Mouse (Mus musculus): Measurements from ENCODE around the gene Slain2. TPM values are rescaled to one million over a fixed set of nuclear protein-coding genes. Genes with fewer than 3 reads are reported as not detected.
"Not testable (repeated sequence)": the region's sequence is repeated elsewhere in the genome, so short reads cannot be mapped to it uniquely, and the experiment has no call there.

Slain2 gene
- total RNA-seq, 2 experiments from 2014 or later, result 145 to 163 TPM

DNA sequence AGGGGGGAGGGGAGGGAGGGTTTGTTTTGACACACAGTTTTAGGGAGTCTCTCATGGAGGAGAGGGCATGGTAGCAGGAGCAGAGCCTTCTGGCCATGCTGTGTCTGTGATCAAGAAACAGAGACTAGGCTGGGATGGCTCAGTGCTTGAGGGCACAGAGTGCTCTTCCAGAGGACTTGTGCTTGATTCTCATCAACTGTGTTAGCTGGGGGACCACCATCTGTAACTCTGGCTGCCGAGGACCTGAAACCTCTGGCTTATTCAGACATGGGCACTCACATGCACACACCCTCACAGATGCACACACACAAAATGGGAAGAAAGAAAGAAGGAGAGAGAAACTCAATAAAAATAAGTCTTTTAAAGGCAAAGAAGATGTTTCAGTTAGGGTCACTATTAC lies 84.4 kb downstream of the Slain2 start:
- intact Hi-C loops (cut with DNase I); DNase-seq: not testable (repeated sequence)

DNA sequence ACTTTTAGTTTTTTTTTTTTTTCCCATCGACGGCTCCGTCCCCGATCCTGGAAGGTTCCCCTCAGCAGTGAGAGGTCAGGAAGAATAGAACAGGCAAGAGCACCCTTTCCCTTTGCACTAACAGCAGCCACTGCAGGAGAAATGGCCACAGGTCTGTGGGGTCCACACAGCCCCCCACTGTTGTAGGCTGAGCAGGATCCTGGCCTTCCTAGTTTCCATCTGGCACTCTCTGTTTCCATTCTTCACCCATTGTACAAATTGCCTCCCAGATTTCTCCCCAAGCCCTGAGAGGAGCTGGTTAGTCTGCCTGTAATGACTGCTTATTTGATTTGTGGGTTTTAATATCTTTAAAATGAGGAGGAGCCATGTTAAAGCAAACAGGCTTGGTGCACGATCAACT lies 89.9 kb downstream of the Slain2 start:
- intact Hi-C loops (cut with DNase I), result no loop called here
- DNase-seq, result no peak

DNA sequence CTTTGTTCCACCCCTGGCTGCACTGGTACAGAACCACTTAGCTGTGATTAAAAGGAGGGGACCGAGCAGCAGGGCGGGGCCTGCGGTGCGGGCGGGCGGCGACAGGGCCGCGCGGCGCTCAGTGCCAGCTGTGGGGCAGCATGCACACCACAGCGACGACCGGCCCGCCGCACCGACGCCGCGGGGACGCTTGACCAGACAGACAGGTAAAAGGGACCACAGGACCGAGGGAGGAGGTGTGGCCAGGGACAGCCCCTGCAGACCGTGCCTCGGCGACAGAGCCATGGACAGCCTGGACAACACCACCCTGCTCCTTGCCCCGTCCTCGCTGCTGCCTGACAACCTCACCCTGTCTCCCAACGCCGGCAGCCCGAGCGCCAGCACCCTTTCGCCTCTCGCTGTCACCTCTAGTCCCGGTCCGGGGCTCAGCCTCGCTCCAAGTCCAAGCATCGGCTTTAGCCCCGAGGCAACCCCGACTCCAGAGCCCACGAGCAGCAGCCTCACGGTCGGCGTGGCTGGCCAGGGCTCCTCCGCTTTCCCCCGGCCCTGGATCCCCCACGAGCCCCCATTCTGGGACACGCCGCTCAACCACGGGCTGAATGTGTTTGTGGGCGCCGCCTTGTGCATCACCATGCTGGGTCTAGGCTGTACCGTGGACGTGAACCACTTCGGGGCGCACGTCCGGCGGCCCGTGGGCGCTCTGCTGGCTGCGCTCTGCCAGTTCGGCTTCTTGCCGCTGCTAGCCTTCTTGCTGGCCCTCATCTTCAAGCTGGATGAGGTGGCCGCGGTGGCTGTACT lies 92.9 kb downstream of the Slain2 start, which contains the start of gene Slc10a4:
Slc10a4 (plus strand) TSS at position 100 of the 798 bp plus-strand sequence.
- intact Hi-C loops (cut with DNase I), result no loop called here
- DNase-seq, result peak in 1 of 2 experiments; percentile 14

DNA sequence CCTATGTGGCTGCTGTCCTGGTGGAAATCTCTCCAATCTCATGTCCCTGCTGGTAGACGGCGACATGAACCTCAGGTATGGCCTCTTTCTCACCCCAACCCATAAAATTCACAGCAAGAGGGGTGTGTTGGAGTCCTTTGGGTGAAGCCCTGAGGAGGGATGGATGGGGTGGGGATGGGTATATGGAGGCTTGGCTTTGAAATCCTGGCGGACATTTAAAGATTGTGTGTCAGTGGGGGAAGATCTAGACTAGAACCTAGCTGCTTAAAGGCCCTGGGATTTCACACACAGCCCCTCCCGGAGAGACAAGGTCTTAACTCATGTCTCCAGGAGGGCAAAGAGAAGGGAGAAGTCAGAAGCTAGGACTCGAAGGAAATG lies 93.5 kb downstream of the Slain2 start:
- DNase-seq, result no peak
- intact Hi-C loops (cut with DNase I), result no loop called here

DNA sequence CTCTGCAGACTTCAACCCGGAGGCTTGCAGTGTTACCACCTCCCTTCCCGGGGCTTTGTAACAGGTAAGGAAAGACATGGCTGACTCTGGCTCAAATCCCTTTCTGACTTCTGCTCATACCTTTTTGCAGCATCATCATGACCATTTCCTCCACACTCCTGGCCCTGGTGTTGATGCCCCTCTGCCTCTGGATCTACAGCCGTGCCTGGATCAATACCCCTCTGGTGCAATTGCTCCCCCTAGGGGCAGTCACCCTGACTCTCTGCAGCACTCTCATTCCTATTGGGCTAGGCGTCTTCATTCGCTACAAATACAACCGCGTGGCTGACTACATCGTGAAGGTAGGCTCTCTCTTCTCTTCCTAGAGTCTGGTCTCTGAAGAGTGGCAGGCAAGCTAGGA lies 94.1 kb downstream of the Slain2 start:
- intact Hi-C loops (cut with DNase I), result not testable (repeated sequence)
- peak in 1 of 2 experiments; percentile 9 for DNase-seq

DNA sequence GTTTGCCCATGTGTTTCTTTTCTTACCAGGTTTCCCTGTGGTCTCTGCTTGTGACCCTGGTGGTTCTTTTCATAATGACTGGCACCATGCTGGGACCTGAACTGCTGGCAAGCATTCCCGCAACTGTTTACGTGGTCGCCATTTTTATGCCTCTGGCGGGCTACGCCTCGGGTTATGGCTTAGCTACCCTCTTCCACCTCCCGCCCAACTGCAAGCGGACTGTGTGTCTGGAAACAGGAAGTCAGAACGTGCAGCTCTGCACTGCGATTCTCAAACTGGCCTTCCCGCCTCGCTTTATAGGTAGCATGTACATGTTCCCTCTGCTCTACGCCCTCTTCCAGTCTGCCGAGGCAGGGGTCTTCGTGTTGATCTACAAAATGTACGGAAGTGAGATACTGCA lies 97.7 kb downstream of the Slain2 start:
- DNase-seq; intact Hi-C loops (cut with DNase I): not testable (repeated sequence)

DNA sequence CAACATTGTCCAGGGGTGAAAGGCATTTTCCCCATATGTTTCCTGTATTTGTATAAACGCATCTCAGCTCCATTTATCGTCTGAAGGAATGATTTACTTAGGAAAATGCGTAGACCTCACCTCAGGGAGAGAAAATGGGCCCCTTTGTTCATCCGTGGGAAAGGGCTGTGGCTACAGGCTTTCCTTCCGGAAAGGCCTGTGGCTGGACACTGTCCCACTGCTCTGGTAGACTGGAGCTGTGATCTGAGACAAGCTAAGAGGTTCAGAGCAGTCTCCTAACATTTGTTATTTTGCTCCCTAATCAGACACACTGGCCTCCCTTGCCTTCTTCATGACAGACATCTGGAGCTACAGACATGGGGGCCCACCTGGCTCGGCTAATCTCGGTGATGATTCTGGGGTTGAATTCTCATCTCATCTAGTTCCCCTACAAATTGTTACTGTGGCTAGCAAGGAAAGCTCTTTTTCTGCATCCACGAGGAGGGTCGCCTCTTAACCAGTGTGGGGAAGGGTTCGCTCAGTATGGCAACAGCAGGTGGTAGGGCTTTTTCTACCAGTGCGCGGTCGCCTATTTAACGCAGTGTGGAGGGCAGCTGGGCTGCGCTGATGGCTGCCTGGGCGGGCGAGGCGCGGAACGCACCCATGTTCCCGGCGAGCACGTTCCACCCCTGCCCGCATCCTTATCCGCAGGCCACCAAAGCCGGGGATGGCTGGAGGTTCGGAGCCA lies 98.9 kb downstream of the Slain2 start:
- DNase-seq; intact Hi-C loops (cut with DNase I): not testable (repeated sequence)

DNA sequence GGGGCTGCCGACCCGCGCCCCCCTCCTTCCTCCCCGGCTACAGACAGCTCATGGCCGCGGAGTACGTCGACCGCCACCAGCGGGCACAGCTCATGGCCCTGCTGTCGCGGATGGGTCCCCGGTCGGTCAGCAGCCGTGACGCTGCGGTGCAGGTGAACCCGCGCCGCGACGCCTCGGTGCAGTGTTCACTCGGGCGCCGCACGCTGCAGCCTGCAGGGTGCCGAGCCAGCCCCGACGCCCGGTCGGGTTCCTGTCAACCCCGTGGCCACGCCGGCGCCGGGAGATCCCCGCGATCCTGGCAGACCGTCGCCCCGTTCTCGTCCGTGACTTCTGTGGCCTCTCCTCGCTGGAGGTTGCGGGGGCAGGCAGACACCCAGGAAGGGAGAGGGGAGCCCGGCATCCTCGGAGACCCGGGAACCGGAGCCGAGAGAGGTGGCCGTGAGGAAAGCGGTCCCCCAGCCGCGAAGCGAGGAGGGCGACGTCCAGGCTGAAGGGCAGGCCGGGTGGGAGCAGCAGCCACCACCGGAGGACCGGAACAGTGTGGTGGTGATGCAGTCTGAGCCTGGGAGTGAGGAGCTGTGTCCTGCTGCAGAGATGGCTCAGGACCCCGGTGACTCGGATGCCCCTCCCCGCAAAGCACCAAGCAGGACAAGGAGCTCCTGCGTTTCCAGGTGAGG lies 99.6 kb downstream of the Slain2 start:
- DNase-seq; intact Hi-C loops (cut with DNase I): not testable (repeated sequence)

DNA sequence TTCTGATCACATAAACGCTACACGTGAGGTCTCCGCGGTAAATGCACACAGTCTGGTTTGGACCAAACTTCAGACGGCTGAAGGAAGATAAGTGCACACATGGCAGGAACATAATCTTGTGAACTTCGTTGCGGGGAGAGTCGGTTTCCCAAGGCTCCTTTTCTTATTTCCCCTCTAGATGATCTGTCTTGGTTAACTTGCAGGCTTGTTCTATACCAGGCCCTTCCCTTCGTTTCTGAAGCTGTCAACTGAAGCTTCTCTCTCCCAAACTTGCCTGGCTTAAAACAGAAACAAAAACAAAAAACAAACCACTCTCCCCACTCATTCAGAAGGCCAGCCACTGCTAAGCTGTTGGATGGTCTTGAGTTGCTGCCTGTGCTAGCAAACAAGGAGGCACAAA lies 100.6 kb downstream of the Slain2 start:
- intact Hi-C loops (cut with DNase I), result no loop called here
- no peak for DNase-seq

DNA sequence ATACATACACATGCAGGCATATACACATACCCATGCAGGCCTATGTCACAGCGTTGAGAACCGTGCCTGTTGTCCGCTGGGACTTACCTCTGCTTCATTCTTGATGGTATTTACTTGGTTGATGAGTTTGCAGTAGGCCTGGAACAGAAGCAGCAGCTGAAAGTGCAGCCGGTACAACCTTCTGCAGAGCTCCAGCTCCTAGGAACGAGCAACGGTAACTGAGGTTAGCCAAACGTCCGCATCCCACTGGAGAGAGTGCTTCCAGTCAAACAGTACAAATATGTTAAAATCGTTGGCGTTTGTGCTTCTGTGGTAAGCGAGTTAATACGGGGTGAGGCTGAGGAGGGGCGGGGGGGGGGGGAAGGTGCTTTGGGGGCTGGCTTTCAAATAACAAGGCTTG lies 109.7 kb downstream of the Slain2 start:
- no peak for DNase-seq
- intact Hi-C loops (cut with DNase I), result no loop called here

Other genes with a start within 250 kb of the Slain2 start
- gene Txk, start 161.5 kb upstream of the Slain2 start, total RNA-seq (2021), result under 1 TPM in 1 of 2 experiments, not detected in 1; 0.11 TPM
- gene Tec, start 45.8 kb upstream of the Slain2 start, total RNA-seq (2021), result 10 to 100 TPM; 11.0 to 16.9 TPM
- not detected for gene Gm10135, start 60.4 kb downstream of the Slain2 start, total RNA-seq (2021)
- gene Slc10a4, start 92.6 kb downstream of the Slain2 start, total RNA-seq (2021), result under 1 TPM in 1 of 2 experiments, not detected in 1; 0.28 TPM